Mouse (Mus musculus) gastrocnemius, adult 18-20 months (tissue): ENCODE data around the gene Ankrd35. TPM values are rescaled to one million over a fixed set of nuclear protein-coding genes. Genes with fewer than 3 reads are reported as not detected.
"Not testable (repeated sequence)": the region's sequence is repeated elsewhere in the genome, so short reads cannot be mapped to it uniquely, and the experiment has no call there.

Source experiments
- DNase-seq: peaks from one replicate; pipeline ENCODE4 v3.0.0; 2021; ENCODE audit warnings: low spot score
- total RNA-seq, 2 experiments: library from RNA; stranded (reverse); gene quantifications; 2 replicates each; pipeline ENCODE4 v1.2.3; 2021

The Ankrd35 gene
- total RNA-seq, 2 experiments from 2014 or later = 0.18 to 0.31 TPM

DNA sequence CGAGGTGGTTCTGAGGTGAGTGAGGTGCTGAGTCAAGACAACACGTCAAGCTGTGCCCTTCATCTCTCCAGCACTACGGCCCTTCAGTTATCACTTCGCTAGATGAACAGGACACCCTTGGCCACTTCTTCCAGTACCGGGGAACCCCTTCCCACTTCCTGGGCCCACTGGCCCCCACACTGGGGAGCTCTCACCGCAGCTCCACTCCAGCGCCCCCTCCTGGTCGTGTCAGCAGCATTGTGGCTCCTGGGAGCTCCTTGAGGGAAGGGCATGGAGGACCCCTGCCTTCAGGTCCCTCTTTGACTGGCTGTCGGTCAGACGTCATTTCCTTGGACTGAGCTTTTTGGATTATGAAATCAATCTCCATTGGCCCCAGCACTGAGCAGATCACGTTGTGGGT lies 34.8 kb downstream of the Ankrd35 start:
- no peak for DNase-seq

DNA sequence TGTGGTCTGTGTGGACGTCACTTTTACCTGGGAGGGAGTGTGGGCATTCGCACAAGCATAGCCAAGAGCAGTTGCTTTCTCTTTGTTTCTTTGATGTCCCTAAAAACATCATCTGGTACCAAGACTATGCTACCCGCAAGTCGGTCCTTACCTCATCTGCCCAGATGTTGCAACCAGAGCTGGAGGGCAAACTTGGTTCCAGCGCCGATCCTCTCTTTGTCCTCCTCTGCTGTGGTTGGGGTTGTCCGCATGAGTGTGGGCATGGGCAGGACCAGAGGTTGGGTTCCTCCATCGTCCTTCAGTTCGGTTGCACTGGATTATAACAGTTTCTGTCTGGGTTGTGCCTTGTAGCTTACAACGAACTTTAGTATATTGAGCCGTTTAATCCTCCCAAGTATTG lies 36.3 kb downstream of the Ankrd35 start:
- no peak for DNase-seq

DNA sequence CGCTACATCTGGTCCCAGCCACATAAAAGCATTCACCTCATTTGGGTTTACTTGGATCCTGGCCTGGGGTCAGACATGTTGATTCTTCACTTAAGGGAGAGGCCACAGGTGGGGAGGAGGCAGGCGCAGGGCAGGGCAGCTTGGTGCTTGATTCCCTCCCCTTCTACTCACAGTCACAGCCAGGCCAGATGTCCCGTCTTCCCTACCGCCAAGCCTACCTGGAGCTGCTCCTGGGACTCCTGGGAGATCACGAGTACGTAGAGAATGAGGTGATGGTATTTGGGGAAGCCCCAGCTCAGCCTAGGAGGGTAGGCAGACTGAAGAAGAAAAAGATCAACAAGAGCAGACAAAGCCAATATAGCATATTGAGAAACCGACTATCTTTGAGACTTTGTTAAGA lies 37.1 kb downstream of the Ankrd35 start:
- DNase-seq = no peak

DNA sequence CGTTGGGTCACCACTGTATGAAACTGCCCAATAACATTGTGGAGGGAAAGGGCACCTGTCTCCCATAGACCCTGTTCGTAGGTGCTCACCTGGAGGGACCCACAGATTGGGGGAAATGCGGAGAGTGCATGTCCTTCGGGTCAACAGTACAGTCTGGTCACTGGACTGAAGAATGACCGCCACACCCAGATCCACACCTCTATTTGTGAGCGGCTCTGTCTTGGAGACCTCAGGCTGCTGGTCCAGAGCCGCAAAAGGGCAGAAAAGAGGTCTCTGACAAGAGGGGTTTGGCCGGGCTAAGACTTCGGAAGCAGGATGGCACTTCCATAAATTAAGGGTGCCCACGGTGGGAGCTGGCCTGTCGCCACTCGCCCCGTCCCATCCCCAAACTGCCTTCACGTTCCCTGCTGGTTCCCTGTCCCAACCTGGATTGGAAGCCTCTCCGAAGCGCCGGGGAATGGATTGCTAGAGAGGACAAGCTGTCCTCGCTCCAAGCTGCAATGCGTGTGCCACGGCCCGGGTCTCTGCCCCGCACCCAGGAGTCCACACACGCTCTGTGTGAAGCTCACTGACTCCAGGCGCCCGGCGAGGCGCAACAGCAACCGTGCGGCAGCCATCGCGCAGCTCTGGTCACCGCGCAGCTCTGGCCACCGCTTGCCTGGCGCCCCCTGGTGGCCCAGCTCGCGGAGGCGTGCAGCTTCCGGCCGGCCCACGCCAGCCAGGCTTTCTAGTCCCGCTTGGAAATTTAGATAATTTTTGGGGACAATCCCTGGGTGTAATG lies 38.2 kb downstream of the Ankrd35 start, which contains the start of gene Nudt17:
TSS of gene Nudt17 (minus strand) at position 660 of the 781 bp plus-strand sequence.
- peak; percentile 71 for DNase-seq

DNA sequence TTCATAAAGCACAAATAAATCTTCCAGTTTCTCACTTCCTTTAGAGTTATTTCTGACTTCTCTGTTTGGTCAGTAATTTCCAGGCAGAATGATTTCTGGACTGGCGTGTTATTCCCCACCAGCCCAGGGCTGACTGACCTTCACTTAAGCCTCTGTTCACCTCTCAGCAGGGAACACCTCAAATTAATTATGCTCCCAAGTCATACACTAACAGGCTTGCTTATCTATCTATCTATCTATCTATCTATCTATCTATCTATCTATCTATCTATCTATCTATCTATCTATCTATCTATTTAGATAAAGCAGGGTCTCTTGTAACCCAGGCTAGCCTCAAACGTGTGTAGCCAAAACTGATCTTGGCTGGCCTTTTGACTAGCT lies 38.7 kb downstream of the Ankrd35 start:
- DNase-seq = no peak

DNA sequence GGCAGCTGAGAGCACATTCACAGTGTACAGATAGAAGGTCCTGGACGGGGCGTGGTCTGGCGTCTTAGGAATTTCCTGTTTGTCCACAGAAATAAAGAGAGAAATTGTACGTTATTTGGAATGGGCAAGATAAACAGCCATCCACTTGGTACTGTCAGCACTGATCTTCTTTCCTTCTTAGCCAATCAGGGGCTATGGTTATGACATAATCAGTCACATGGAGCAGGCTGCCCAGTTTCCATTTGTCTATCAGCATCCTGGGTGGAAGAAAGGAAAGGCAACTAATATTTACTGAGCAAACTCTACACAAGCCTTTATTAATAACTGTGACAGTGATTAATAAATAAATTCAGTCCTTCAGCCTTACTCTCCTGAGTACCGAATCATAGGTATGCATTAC lies 44.4 kb downstream of the Ankrd35 start:
- DNase-seq = no peak

DNA sequence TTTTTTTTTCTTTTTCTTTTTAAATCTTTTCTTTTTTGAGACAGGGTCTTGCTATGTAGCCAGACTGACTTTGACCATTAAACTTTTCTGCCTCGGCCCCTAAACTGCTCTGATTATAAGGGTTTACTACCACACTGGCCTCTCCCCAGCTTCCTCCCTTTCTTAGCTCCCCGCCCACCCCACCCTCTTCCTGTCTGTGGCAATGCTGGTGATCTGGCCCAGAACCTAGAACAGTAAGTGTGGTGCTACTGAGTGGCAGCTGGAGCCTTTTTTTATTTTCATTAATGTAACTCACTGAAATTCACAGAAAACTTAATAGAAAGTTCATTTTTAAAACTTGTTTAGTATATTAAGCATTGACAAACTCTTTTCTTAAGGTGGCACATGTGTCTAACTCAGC lies 45.9 kb downstream of the Ankrd35 start:
- DNase-seq = no peak

DNA sequence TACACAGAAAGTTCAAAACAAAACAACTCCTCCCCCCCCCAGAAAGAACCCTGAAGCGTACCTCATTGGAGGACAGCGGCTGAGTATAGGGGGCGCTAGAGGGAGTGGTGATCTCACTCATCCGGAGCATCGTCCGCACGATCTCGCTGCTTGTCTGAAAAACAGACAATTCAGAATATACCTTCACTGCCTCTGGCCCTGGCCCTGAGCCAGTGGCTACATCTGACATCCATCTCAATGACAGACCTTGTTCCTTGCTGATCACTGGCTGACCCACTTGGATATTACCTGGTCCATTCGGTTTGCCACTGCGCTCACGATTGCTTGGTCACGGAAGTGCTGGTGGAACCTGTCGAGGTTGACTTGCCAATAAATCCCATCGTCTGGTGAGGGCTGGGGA lies 49.2 kb downstream of the Ankrd35 start:
- DNase-seq = peak; percentile 26

DNA sequence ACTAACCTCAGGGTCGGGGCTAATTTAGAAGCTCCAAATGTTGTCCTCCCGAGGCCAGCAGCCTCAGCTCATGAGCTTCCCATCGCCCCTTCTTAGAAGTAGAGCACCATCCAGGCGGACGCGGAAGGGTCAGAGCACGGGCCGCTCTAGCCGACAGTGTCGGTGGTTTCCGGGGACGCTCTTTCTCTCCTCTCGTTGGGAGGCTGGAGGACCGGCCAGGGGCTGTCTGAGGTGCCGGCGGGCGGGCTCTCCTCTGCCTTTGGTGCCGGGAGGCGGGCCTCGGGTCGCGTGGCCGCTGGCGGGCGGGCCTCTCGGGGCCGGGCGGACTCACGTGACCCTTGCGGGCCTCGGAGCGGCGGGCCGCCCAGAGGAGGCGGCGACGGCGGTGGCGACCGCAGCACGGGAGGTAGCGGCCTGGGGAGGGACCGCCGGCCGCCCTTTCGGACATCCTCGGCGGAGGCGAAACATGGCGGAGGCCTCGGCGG lies 57.5 kb downstream of the Ankrd35 start, which contains the start of the genes Polr3c and Rnf115:
TSS of gene Polr3c (minus strand) at position 286 of the 485 bp plus-strand sequence.
TSS of gene Rnf115 (plus strand) at position 322 of the 485 bp plus-strand sequence.
- peak; percentile 97 for DNase-seq

DNA sequence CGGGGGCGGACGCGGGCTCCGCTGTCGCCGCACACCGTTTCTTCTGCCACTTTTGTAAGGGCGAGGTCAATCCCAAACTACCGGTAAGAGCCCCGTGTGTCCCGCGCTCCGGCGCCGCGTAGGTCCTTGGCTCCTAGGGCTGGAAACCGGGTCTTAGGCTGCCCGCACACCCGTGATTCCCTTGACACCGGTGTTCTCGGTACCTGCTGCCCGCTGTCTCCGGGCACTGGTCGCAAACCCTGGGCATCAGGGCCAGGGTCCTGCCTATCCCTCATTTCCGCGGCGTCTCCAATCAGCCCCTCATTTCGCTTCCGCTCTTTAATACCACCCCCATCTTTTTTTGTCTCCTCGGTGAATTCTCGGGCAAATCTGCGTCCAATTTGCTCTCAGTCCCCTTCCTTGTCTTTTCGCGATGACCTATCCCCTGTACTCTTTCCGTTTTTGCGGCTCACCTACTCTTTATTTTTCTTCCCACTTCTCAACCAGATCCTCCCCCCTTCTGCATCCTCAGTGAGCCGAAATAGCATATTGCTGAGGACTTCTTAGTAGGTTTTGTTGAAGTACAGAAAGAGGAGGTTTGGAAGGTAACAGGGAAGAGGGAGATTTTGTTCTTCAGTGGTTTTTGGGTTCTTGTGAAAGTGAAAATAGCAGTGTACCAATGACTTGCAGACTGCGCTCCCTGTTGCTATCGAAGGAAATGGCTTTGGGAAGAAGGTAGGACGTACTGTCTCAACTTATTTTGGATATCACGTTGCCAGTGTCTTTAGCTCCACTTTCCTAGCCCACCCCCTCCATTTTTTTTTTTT lies 58.1 kb downstream of the Ankrd35 start:
- DNase-seq = peak; percentile 16

DNA sequence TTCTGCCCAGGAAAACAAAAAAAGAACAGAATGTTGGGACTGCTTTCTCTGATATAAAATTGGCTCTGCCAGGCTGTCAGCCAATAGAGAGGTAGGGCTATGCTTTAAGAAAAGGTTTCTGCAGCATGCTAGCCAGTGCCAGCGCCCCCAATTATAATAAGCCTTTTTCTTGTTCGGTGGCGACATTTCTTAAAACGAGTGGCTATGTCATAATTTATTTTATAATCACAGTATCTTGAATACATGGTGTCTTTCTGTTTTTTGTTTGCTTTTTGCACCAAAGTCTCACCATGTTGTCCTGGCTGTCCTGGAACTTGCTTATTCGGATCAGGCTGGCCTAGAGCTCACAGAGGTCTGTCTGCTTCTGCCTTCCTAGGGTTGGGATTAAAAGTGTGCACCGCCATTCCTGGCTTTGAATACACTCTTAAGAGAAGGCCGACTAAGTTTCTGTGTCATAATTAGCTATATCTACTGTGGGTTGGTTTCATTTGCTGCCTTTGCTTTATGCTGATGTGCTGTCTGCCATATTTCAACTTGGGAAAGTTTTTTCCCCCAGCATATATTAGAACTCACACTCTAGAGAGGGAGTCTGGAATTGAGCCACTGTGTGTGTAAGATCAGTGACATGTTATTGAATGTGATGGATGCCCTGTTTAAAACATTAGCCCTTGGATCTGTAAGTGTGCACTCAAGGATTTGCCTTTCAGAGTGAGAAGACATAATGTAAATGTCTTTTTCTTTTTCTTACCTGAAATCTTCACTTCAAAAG lies 58.9 kb downstream of the Ankrd35 start:
- no peak for DNase-seq

DNA sequence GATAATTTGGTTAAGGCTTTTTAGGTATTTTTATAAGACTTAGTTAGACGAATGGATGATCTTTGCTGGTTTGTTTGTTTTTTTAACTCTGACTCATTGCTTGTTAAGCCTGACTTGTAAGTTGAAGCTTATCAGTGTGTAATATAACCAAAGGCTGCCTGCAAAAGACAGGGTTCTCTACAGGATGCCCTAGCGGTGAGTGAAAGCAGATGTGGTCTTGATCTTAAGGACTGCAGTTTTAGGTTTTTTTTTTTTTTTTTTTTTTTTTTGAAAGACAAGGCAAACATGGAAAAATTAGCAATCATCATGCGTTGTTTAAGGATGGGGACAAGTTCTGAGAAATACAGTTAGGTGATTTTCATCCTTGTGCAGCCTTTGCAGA lies 59.5 kb downstream of the Ankrd35 start:
- no peak for DNase-seq

DNA sequence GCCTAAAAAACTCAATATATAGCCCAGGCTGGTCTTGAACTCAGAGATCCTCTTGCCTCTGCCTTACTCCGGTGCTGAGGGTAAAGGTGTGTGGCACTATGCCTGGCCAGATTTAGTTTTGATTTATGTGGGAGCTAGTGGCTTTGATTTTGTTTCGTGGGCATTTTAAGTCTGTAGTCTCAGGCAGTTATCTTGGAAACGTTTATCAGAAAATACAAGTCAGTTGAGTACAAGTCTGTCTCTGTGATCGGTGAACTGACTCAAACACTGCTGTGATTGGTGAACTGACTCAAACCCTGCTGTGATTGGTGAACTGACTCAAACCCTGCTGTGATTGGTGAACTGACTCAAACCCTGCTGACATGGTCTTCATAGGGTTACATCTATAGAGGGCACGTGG lies 60.9 kb downstream of the Ankrd35 start:
- no peak for DNase-seq

DNA sequence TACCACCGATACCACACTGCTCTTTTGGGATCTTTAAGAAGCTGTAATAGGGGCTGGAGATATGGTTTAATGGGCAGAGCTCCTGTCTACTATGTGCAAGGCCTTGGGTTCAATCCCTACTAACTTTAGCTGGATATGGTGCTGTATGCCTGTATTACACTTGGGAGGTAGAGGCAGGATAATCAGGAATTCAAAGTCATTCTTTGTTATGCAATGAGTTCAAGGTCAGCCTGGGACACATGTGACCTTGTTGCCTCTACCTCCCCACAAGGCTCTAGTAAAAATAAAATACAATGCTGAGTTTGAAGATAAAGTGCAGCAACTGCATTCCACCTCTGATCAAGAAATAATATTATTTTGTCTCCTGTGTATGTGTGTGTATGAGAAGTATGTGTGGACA lies 64.1 kb downstream of the Ankrd35 start:
- no peak for DNase-seq

DNA sequence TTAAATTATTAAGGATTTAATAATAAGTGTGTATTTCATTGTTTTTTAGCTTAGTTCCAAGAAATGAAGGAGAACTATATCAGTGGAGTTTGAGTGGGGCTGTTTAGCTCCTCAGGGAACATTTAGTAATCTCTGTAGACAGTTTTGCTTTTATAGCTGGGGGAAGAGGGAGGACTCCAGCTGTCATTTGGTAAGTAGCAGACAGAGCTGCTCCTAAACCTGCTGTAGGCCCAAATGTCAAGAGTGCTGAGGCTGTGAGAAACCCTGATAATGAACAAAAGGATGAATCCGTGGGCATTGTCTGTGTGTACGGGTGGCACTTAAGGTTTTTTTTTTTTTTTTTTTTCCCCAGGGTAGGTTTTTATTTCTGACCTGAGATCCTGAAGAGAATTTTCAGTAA lies 65.3 kb downstream of the Ankrd35 start:
- DNase-seq = no peak

DNA sequence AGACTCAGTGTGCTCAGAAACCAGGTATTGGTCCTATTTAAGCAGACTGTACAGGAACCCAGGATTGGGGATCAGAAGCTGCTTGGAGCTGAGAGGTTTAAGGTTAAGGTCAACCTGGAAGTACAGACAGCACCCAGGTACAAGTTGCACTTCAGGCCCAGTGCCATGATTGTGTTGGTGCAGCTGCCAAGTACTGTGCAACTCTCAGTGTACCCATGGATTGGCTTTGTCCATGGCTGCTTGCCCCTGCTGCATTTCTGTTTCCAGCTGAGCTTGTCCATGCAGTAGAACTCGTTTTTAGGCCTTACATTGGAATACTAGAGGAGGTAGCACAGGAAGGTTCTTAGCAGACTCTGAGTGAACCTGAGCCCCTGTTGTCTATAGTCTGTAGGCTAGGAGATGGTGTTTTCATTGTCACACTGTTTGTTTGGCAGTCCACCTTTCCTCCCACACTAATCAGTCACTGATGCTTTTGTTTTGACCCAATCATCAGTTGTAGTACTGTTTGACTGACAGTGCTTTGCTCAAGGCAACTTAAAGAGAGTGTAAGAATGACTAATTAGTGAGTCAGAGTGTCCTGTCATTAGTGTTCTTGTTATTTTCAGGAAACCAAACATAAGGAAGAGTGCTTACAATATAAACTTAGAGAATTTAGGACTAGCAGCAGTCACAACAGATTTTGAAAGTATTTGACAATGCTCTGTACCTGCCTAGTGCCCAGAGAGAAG lies 67.2 kb downstream of the Ankrd35 start:
- DNase-seq = no peak

DNA sequence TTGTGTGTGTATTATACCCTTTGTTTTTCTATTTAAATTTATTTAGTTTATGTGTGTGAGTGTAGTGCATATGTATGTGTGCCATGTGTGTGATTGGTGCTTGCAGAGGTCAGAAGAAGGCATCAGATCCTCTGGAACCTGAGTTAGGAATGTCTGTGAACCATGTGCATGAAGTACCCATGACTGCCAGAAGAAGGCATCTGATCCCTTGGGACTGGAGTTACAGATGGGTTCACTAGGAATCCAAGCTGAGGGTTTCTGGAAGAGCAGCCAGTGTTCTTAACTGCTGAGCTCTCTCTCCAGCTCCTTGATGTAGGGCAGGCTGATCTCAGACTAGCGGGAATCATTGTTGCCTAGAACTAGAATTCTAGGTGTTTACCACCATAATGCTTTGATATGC lies 68.1 kb downstream of the Ankrd35 start:
- DNase-seq = peak; percentile 56

DNA sequence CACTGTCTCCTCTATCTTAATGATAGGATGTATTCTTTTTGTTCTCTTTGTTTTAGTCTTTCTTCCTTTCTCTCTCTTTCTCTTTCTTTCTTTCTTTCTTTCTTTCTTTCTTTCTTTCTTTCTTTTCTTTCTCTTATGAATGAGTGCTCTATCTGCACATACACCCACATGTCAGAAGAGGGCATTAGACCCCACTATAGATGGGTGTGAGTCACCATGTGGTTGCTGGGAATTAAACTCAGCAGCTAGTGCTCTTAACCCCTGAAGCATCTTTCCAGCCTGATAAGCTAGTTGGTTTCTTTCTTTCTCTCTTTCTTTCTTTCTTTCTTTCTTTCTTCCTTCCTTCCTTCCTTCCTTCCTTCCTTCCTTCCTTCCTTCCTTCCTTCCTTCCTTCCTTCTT lies 70.3 kb downstream of the Ankrd35 start:
- not testable (repeated sequence) for DNase-seq
